In the genomic region with DNA sequence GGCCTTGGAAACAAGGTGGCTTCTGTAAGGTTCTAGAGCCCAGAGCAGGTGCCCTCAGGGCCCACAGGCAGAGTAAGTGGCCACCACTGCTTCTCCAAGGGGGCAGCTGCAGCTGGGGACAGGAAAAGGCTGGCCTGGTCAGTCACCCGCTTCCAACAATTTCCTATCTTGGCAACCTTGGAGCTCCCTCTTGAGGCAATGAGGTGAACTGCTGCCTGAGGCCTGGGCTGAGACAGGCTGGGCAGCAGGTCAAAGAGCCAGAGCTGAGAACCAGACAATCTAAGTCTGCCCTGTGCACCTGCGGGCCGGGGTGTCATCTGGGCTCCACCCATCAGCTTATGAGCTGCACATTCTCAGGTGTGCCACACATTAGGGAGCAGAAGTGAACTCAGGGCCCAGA, we compare ENCODE assay signal across 8 mouse cellular contexts. TPM values are rescaled to one million over a fixed set of nuclear protein-coding genes. Genes with fewer than 3 reads are reported as not detected.
A peak's percentile ranks its signal among the peaks of the same experiment; 100 is the strongest.
DNase-seq lines count a peak whose midpoint lies in the region; ATAC-seq and TF ChIP-seq lines count a peak whose summit lies in the region.

No protein-coding gene starts in this region.

- no peak overlapping the region for H3K27ac ChIP-seq in hindbrain, embryonic 14.5 days
- H3K27ac ChIP-seq in small intestine, adult 2 months (ENCODE audit: insufficient read depth, low read depth, low read length): no peak overlapping the region

- TF ChIP-seq CTCF in Patski (IDR thresholded peaks at IDR 0.05): peak; percentile 97
- TF ChIP-seq CTCF in small intestine, adult 2 months (IDR thresholded peaks at IDR 0.05; ENCODE audit: extremely low read depth, insufficient read length, insufficient replicate concordance, low read depth, low read length): peak; percentile 87

- 38% methylated on average over 3 of the region's 3 CpGs for WGBS in hindbrain, embryonic 14.5 days
- 3% methylated on average over 3 of the region's 3 CpGs for WGBS in small intestine, adult 2 months

- H3K4me1 ChIP-seq in hindbrain, embryonic 14.5 days (replicated peaks; ENCODE audit: control insufficient read depth, insufficient read depth, low read length): no peaks in the 10 kb centered on the region
- H3K4me1 ChIP-seq in small intestine, adult 2 months (ENCODE audit: control insufficient read depth, insufficient read depth, insufficient read length, low read length): no peaks in the 10 kb centered on the region

- no peak overlapping the region for H3K9ac ChIP-seq in hindbrain, embryonic 14.5 days

- CTCF ChIA-PET in Patski (lab: Charles Lee): interaction anchor here (0.8 to 3.4 kb wide), 13 partner anchors 8 to 111 kb away, joined by 3 to 19 read pairs (median 6); no protein-coding TSS in a partner anchor

- peaks cover 7% of the 10 kb centered on the region for H3K27me3 ChIP-seq in Patski
- H3K27me3 ChIP-seq in hindbrain, embryonic 14.5 days (ENCODE audit: control insufficient read depth, insufficient read depth, low read length): no peaks in the 10 kb centered on the region
- no peaks in the 10 kb centered on the region for H3K27me3 ChIP-seq in small intestine, adult 2 months (ENCODE audit: control insufficient read depth, insufficient read depth, low read length)

- no peaks in the 10 kb centered on the region for H3K36me3 ChIP-seq in hindbrain, embryonic 14.5 days (replicated peaks; ENCODE audit: control insufficient read depth, insufficient read depth)
- no peaks in the 10 kb centered on the region for H3K36me3 ChIP-seq in small intestine, adult 2 months (ENCODE audit: control insufficient read depth, insufficient read depth, low read length)

- no peak overlapping the region for H3K4me2 ChIP-seq in hindbrain, embryonic 14.5 days (replicated peaks)

- ATAC-seq in Patski: peak; percentile 39
- peak; percentile 66; the same call in 1 of the 2 replicates for ATAC-seq in cerebellum, adult (ENCODE audit: insufficient number of reproducible peaks, low FRiP score, low TSS enrichment)
- 0 out of 2 replicates have a peak, but pooled peaks have one; percentile 27 for ATAC-seq in hindbrain, embryonic 14.5 days (ENCODE audit: low FRiP score)
- no peak for ATAC-seq in inflammation-experienced regulatory T-cells, adult 6 months

- in situ Hi-C loops in Patski (cut with MboI; ENCODE audit: low pct_unique_long_range_greater_than_20kb): loop anchor here (5.0 kb wide), 2 partner anchors 46 to 106 kb away; no protein-coding TSS in a partner anchor

- TF ChIP-seq POLR2A in small intestine, adult 2 months (IDR thresholded peaks at IDR 0.05; ENCODE audit: low read depth, low read length): no peak

- POLR2A ChIA-PET in Patski (lab: Charles Lee): interaction anchor here (0.6 kb wide), 1 partner anchor 46 kb away, joined by 3 read pairs; no protein-coding TSS in a partner anchor

- no peak overlapping the region for H3K4me3 ChIP-seq in hindbrain, embryonic 14.5 days (replicated peaks; ENCODE audit: low read length)
- no peak overlapping the region for H3K4me3 ChIP-seq in small intestine, adult 2 months (ENCODE audit: low read depth, low read length)

- peak; percentile 25 for DNase-seq in Patski (ENCODE audit: low read depth, low spot score)
- peak; percentile 44 to 67 for DNase-seq in frontal cortex, postnatal 10 days (ENCODE audit: low spot score in 2 of 2)
- peak; percentile 79 for DNase-seq in hindbrain, embryonic 14.5 days (ENCODE audit: low spot score)
- DNase-seq in layer of hippocampus, postnatal 36 days: peak; percentile 74 to 79
- DNase-seq in lung, postnatal 4 days: peak; percentile 69 to 89

- H3K9me3 ChIP-seq in hindbrain, embryonic 14.5 days (ENCODE audit: control insufficient read depth, low read length): no peaks in the 10 kb centered on the region

RNA-seq across cellular contexts. Expression of gene Cx3cr1, which starts 3.5 kb away (rescaled TPM):
- polyA plus RNA-seq in Patski (2021): not detected
- polyA plus RNA-seq in hindbrain, embryonic 14.5 days (2014; fragmentation: Nextera tagmentation; extraction: Ambion mirVana): 6.5 and 9.0 TPM in 2 replicates
- total RNA-seq in layer of hippocampus, postnatal 36 days (2021): 10 to 100 TPM; 29.0 to 30.9 TPM
- polyA plus RNA-seq in small intestine, adult 2 months (2012; rRNA removed): 3.9 and 4.3 TPM in 2 replicates
- polyA plus RNA-seq in inflammation-experienced regulatory T-cells, adult 6 months (2017; shearing (Covaris generic)): 1 to 10 TPM in 1 of 3 experiments, under 1 TPM in 2; 0.29 to 1.2 (median 0.43) TPM

RNA-seq across cellular contexts. Expression of gene Ccr8, which starts 18.7 kb away (rescaled TPM):
- not detected for polyA plus RNA-seq in Patski (2021)
- polyA plus RNA-seq in hindbrain, embryonic 14.5 days (2014; fragmentation: Nextera tagmentation; extraction: Ambion mirVana): not detected in 2 replicates
- not detected for total RNA-seq in layer of hippocampus, postnatal 36 days (2021)
- 0.18 and 0.25 TPM in 2 replicates for polyA plus RNA-seq in small intestine, adult 2 months (2012; rRNA removed)
- polyA plus RNA-seq in inflammation-experienced regulatory T-cells, adult 6 months (2017; shearing (Covaris generic)): 100 to 1,000 TPM in 1 of 3 experiments, 10 to 100 TPM in 2; 58.7 to 102 (median 87.0) TPM

RNA-seq across cellular contexts. Expression of gene Slc25a38, which starts 37.0 kb away (rescaled TPM):
- polyA plus RNA-seq in Patski (2021): 27.3 TPM
- 38.3 and 43.0 TPM in 2 replicates for polyA plus RNA-seq in hindbrain, embryonic 14.5 days (2014; fragmentation: Nextera tagmentation; extraction: Ambion mirVana)
- total RNA-seq in layer of hippocampus, postnatal 36 days (2021): 10 to 100 TPM; 26.9 to 29.1 TPM
- 15.0 and 29.4 TPM in 2 replicates for polyA plus RNA-seq in small intestine, adult 2 months (2012; rRNA removed)
- polyA plus RNA-seq in inflammation-experienced regulatory T-cells, adult 6 months (2017; shearing (Covaris generic)): 10 to 100 TPM; 17.6 to 21.3 (median 18.1) TPM

RNA-seq across cellular contexts. Expression of gene Xirp1, which starts 49.8 kb away (rescaled TPM):
- 0.04 TPM for polyA plus RNA-seq in Patski (2021)
- polyA plus RNA-seq in hindbrain, embryonic 14.5 days (2014; fragmentation: Nextera tagmentation; extraction: Ambion mirVana): 0.04 TPM in 1 of 2 replicates, not detected in the other
- total RNA-seq in layer of hippocampus, postnatal 36 days (2021): under 1 TPM; 0.05 to 0.20 TPM
- 0.13 TPM in 1 of 2 replicates, not detected in the other for polyA plus RNA-seq in small intestine, adult 2 months (2012; rRNA removed)
- polyA plus RNA-seq in inflammation-experienced regulatory T-cells, adult 6 months (2017; shearing (Covaris generic)): not detected

RNA-seq across cellular contexts. Expression of gene Rpsa, which starts 54.3 kb away (rescaled TPM):
- polyA plus RNA-seq in Patski (2021): 1,746 TPM
- 1,110 and 1,180 TPM in 2 replicates for polyA plus RNA-seq in hindbrain, embryonic 14.5 days (2014; fragmentation: Nextera tagmentation; extraction: Ambion mirVana)
- total RNA-seq in layer of hippocampus, postnatal 36 days (2021): 100 to 1,000 TPM; 428 to 437 TPM
- polyA plus RNA-seq in small intestine, adult 2 months (2012; rRNA removed): 1,611 and 2,329 TPM in 2 replicates
- 1,000 to 10,000 TPM; 2,403 to 3,589 (median 3,256) TPM for polyA plus RNA-seq in inflammation-experienced regulatory T-cells, adult 6 months (2017; shearing (Covaris generic))

Comparison
In these comparisons a context has a peak if more than half of its experiments do, and no peak if none do; other contexts are left out.
1. DNase-seq: peak in every context shown above with its lines; median percentile 79 in hindbrain, embryonic 14.5 days; 79 in lung, postnatal 4 days; 76 in layer of hippocampus, postnatal 36 days; 56 in frontal cortex, postnatal 10 days; 25 in Patski.
2. RNA of gene Ccr8, which starts 18.7 kb away (polyA plus RNA-seq): 58.7 to 102 TPM in inflammation-experienced regulatory T-cells, adult 6 months; 0.18 to 0.25 TPM in small intestine, adult 2 months, not detected in Patski (single experiment) and not detected in hindbrain, embryonic 14.5 days; every median in the first group is over 10 times any median in the second.